Mouse (Mus musculus) E14TG2a.4 (cell line): ENCODE measurements around the gene Topbp1.

ENCODE experiments used
- CTCF ChIP-seq: conservative IDR thresholded peaks from 2 replicates; pipeline ENCODE4 v1.5.1; 2014; ENCODE audit warnings: low read length
- NANOG ChIP-seq: IDR thresholded peaks from 2 replicates; pipeline ENCODE4 v1.6.1; 2014; ENCODE audit warnings: borderline replicate concordance, low read length, mixed read lengths
- POU5F1 ChIP-seq: IDR thresholded peaks from 2 replicates; pipeline ENCODE4 v1.6.1; 2014; ENCODE audit warnings: low read length, borderline replicate concordance

DNA sequence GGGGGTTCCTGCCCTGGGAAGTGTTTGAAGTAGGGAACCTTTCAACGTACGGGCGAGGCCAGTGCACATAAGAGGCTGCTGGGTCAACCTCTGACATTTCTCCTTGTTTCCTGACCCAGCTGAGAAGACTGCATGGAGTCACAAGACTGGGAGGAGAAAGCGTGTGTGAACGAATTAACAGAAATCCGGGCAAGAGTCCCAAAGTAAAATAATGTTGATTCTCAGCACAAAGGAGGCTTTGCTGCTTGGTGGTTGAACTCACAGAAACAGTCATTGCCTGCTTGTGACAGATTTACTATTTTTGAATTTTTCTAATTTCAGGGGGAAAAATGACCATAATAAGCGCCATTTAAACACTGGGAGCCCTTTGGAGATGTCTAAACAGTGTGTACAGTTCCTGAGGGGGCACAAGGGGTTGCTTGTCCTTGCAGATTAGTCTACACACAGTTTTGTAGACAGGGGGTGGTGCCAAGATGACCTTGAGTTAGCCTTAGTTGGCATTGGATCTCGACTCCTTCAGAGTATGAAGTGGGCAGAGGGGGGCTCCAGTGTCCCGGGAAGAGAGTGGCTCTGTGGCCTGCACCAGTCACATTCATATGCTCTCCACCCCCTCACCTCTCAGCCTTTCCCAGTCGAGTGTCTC, 82.1 kb downstream of the Topbp1 start:
- TF ChIP-seq CTCF (no peak), POU5F1 (no peak), NANOG (no peak)
